Comparison of ENCODE assay signal across 7 mouse cellular contexts in genomic region chr8:91797626-91798271, GRCm38 (mm10). TPM values are rescaled to one million over a fixed set of nuclear protein-coding genes. Genes with fewer than 3 reads are reported as not detected.
DNase-seq lines count a peak whose midpoint lies in the region; ATAC-seq and TF ChIP-seq lines count a peak whose summit lies in the region.

No protein-coding gene starts in this region.

- peak overlapping the region; percentile 94 for H3K4me2 ChIP-seq in embryonic facial prominence, embryonic 15.5 days (replicated peaks)
- H3K4me2 ChIP-seq in heart, embryonic 16.5 days (ENCODE audit: low read depth, low read length): peak overlapping the region; percentile 91

- DNase-seq in R1 (ENCODE audit: low read depth, low spot score): peak; percentile 69
- peak; percentile 56 to 84 for DNase-seq in kidney, postnatal 36 days
- peak; percentile 86 for DNase-seq in midbrain, embryonic 10.5 days (ENCODE audit: low spot score)
- peak; percentile 25 for DNase-seq in testis, postnatal 14 days (ENCODE audit: low spot score)

- peak overlapping the region; percentile 58 for H3K4me3 ChIP-seq in E14TG2a.4 (replicated peaks; ENCODE audit: low read length)
- peak overlapping the region; percentile 36 for H3K4me3 ChIP-seq in embryonic facial prominence, embryonic 15.5 days (replicated peaks)
- H3K4me3 ChIP-seq in heart, embryonic 16.5 days (ENCODE audit: low read length): peak overlapping the region; percentile 49
- H3K4me3 ChIP-seq in midbrain, embryonic 10.5 days: peak overlapping the region; percentile 98

- peaks cover 83% of the 10 kb centered on the region for H3K27me3 ChIP-seq in E14TG2a.4 (ENCODE audit: insufficient read depth, low read length)
- H3K27me3 ChIP-seq in embryonic facial prominence, embryonic 15.5 days: peaks cover 52% of the 10 kb centered on the region
- H3K27me3 ChIP-seq in heart, embryonic 16.5 days (ENCODE audit: control insufficient read depth, insufficient read depth, low read length): peaks cover 50% of the 10 kb centered on the region
- H3K27me3 ChIP-seq in midbrain, embryonic 10.5 days (ENCODE audit: low read depth, poor library complexity, severe bottlenecking): peaks cover 84% of the 10 kb centered on the region

- H3K27ac ChIP-seq in embryonic facial prominence, embryonic 15.5 days (replicated peaks): no peak overlapping the region
- H3K27ac ChIP-seq in heart, embryonic 16.5 days (ENCODE audit: low read length): no peak overlapping the region
- peak overlapping the region; percentile 95 for H3K27ac ChIP-seq in midbrain, embryonic 10.5 days (replicated peaks)

- WGBS in embryonic facial prominence, embryonic 15.5 days: 1% methylated on average over 35 of the region's 35 CpGs
- 2% methylated on average over 35 of the region's 35 CpGs for WGBS in heart, embryonic 16.5 days
- 1% methylated on average over 35 of the region's 35 CpGs for WGBS in midbrain, embryonic 10.5 days

- no peak for ATAC-seq in embryonic facial prominence, embryonic 15.5 days (ENCODE audit: insufficient number of reproducible peaks, low FRiP score, low TSS enrichment, low read depth)
- no peak for ATAC-seq in heart, embryonic 16.5 days (replicated peaks; ENCODE audit: extremely low read depth, insufficient read depth, low FRiP score)

- peaks cover 37% of the 10 kb centered on the region for H3K4me1 ChIP-seq in E14TG2a.4 (replicated peaks; ENCODE audit: low read depth, low read length)
- peaks cover 42% of the 10 kb centered on the region for H3K4me1 ChIP-seq in embryonic facial prominence, embryonic 15.5 days
- peaks cover 11% of the 10 kb centered on the region for H3K4me1 ChIP-seq in heart, embryonic 16.5 days (ENCODE audit: control insufficient read depth, insufficient read depth, low read length)
- H3K4me1 ChIP-seq in midbrain, embryonic 10.5 days: peaks cover 68% of the 10 kb centered on the region

- TF ChIP-seq CTCF in E14TG2a.4 (conservative IDR thresholded peaks at IDR 0.05; ENCODE audit: low read length): peak; percentile 26; the same call in 1 of the 2 replicates

- peak overlapping the region; percentile 9; the same call in 1 of the 2 replicates for H3K9ac ChIP-seq in embryonic facial prominence, embryonic 15.5 days
- H3K9ac ChIP-seq in heart, embryonic 16.5 days (ENCODE audit: low read length): peak overlapping the region; percentile 63

- H3K36me3 ChIP-seq in E14TG2a.4 (ENCODE audit: insufficient read depth, low read length): no peaks in the 10 kb centered on the region
- H3K36me3 ChIP-seq in embryonic facial prominence, embryonic 15.5 days: no peaks in the 10 kb centered on the region
- H3K36me3 ChIP-seq in heart, embryonic 16.5 days (ENCODE audit: control insufficient read depth, insufficient read depth): no peaks in the 10 kb centered on the region
- peaks cover 40% of the 10 kb centered on the region for H3K36me3 ChIP-seq in midbrain, embryonic 10.5 days

- no peaks in the 10 kb centered on the region for H3K9me3 ChIP-seq in E14TG2a.4 (ENCODE audit: low read length)
- H3K9me3 ChIP-seq in embryonic facial prominence, embryonic 15.5 days (replicated peaks): no peaks in the 10 kb centered on the region
- no peaks in the 10 kb centered on the region for H3K9me3 ChIP-seq in heart, embryonic 16.5 days (replicated peaks; ENCODE audit: control insufficient read depth, low read length)
- no peaks in the 10 kb centered on the region for H3K9me3 ChIP-seq in midbrain, embryonic 10.5 days (replicated peaks)

RNA-seq across cellular contexts. Expression of gene Irx3, which starts 4.1 kb away (rescaled TPM):
- polyA plus RNA-seq in embryonic facial prominence, embryonic 15.5 days (2015; fragmentation: Nextera tagmentation; extraction: Ambion mirVana): 18.9 and 22.9 TPM in 2 replicates
- polyA plus RNA-seq in heart, embryonic 16.5 days (2015; fragmentation: Nextera tagmentation; extraction: Ambion mirVana): 13.4 and 16.6 TPM in 2 replicates
- 46.2 and 49.9 TPM in 2 replicates for polyA plus RNA-seq in midbrain, embryonic 10.5 days (2016; fragmentation: Nextera tagmentation; extraction: Ambion mirVana)

Comparison
In these comparisons a context has a peak if more than half of its experiments do, and no peak if none do; other contexts are left out.
1. H3K4me3 ChIP-seq: peak in every context shown above with its lines; median percentile 98 in midbrain, embryonic 10.5 days; 58 in E14TG2a.4; 49 in heart, embryonic 16.5 days; 36 in embryonic facial prominence, embryonic 15.5 days.
2. DNase-seq: peak in every context shown above with its lines; median percentile 86 in midbrain, embryonic 10.5 days; 70 in kidney, postnatal 36 days; 69 in R1; 25 in testis, postnatal 14 days.